In the genomic region with DNA sequence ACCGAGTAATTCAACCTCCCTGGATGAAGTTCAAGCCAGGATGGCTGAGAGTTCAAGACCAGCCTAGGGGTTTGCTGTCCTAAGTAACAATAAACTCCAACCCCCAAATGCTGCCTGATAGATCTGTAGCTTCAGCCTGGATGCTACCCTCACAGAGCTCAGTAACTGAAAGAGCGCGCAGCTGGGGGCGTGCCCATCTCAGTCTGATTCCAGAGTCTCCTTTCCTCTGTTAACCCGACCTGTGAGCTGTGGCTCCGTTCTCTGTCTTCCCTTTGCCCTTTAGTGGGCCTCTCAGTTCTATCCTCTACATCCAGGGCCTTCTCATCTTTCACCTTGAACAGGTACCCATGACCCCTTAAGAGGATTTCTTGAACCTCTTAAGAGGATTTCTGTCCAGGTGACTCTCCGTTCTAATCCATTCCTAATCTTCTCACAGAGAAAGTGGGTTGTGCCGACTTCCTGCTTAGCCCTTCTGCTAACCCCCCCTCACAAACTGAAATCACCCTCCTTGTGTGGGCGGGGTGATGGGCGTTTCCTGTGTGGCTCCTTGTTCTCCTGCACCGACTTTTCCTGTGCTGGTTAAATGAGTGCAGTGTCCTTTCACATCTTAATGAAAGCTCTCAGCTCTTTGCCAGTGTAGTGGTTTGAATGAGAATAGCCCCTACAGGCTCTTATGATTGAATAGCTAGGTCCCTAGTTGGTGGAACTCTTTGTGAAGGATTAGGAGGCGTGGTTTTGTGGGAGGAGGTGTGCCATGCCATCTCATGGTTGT, we compare ENCODE assay signal across 17 mouse cellular contexts. TPM values are rescaled to one million over a fixed set of nuclear protein-coding genes. Genes with fewer than 3 reads are reported as not detected.
DNase-seq lines count a peak whose midpoint lies in the region; ATAC-seq and TF ChIP-seq lines count a peak whose summit lies in the region.
"Had no signal": no experiment of that assay in that cellular context is flagged by ENCODE, and none has a peak within 500 bp of the region (broad histone marks: within the 10 kb centered on the region; RNA-seq: fewer than 3 reads in every experiment).

No protein-coding gene starts in this region.

- no peaks in the 10 kb centered on the region for H3K36me3 ChIP-seq in forebrain, postnatal 0 days (ENCODE audit: insufficient read depth)
- no peaks in the 10 kb centered on the region for H3K36me3 ChIP-seq in forebrain, embryonic 15.5 days
- H3K36me3 ChIP-seq: forebrain, embryonic 10.5 days; midbrain, embryonic 15.5 days; neural tube, embryonic 13.5 days had no signal

- no peak for TF ChIP-seq CTCF in forebrain, postnatal 0 days (IDR thresholded peaks at IDR 0.05; ENCODE audit: low read depth)

- no peak overlapping the region for H3K4me3 ChIP-seq in forebrain, postnatal 0 days (ENCODE audit: low read depth, low read length)
- H3K4me3 ChIP-seq in forebrain, embryonic 15.5 days, result no peak overlapping the region
- H3K4me3 ChIP-seq: forebrain, embryonic 10.5 days; midbrain, embryonic 15.5 days; neural tube, embryonic 13.5 days had no signal

- WGBS in forebrain, postnatal 0 days, result 53% methylated on average over 12 of the region's 12 CpGs
- WGBS in forebrain, embryonic 15.5 days, result 55% methylated on average over 12 of the region's 12 CpGs

- H3K27ac ChIP-seq in forebrain, postnatal 0 days (ENCODE audit: low read depth, low read length), result no peak overlapping the region
- H3K27ac ChIP-seq in forebrain, embryonic 15.5 days (replicated peaks), result no peak overlapping the region
- H3K27ac ChIP-seq: forebrain, embryonic 10.5 days; midbrain, embryonic 15.5 days; neural tube, embryonic 13.5 days had no signal

- H3K27me3 ChIP-seq in forebrain, postnatal 0 days (ENCODE audit: insufficient read depth, low read length), result no peaks in the 10 kb centered on the region
- H3K27me3 ChIP-seq in forebrain, embryonic 15.5 days, result no peaks in the 10 kb centered on the region
- H3K27me3 ChIP-seq: midbrain, embryonic 15.5 days; neural tube, embryonic 13.5 days; Patski had no signal

- peak; percentile 89 for DNase-seq in retina, adult 2 months (ENCODE audit: low read depth, low spot score)
- no peak for DNase-seq in retina, embryonic 14.5 days (ENCODE audit: low spot score)
- DNase-seq in induced T-regulatory cell, adult 2 months (ENCODE audit: low read depth), result peak; percentile 59
- DNase-seq in thymus, postnatal 4 days, result peak; percentile 78
- DNase-seq in forebrain, postnatal 0 days, result no peak
- no peak for DNase-seq in adrenal gland, adult (ENCODE audit: inconsistent age in 2 of 2, low spot score in 1 of 2)
- DNase-seq: adrenal gland, postnatal 36 days; B cell, adult 2 months; embryo, embryonic 11 days; gastrocnemius, postnatal 14 days; kidney, adult 8-10 months had no signal

- H3K9ac ChIP-seq in forebrain, postnatal 0 days, result no peak overlapping the region
- no peak overlapping the region for H3K9ac ChIP-seq in forebrain, embryonic 15.5 days (replicated peaks)
- H3K9ac ChIP-seq: midbrain, embryonic 15.5 days; neural tube, embryonic 13.5 days had no signal

- no peaks in the 10 kb centered on the region for H3K4me1 ChIP-seq in forebrain, postnatal 0 days (ENCODE audit: insufficient read depth)
- H3K4me1 ChIP-seq in forebrain, embryonic 15.5 days, result 0 out of 2 replicates have a peak, but pooled peaks cover 3% of the 10 kb centered on the region

- ATAC-seq in megakaryocyte-erythroid progenitor cell, adult 5-6 weeks (replicated peaks; ENCODE audit: low FRiP score, low TSS enrichment, poor library complexity, severe bottlenecking), result peak; percentile 55
- ATAC-seq in forebrain, postnatal 0 days, result no peak
- ATAC-seq in forebrain, embryonic 15.5 days (replicated peaks), result no peak
- ATAC-seq: Patski had no signal

- H3K4me2 ChIP-seq in forebrain, postnatal 0 days (ENCODE audit: low read depth), result no peak overlapping the region
- no peak overlapping the region for H3K4me2 ChIP-seq in forebrain, embryonic 15.5 days (replicated peaks)
- H3K4me2 ChIP-seq: midbrain, embryonic 15.5 days; neural tube, embryonic 13.5 days had no signal

- no peaks in the 10 kb centered on the region for H3K9me3 ChIP-seq in forebrain, postnatal 0 days (ENCODE audit: low read length)
- H3K9me3 ChIP-seq in forebrain, embryonic 15.5 days, result no peaks in the 10 kb centered on the region
- H3K9me3 ChIP-seq: forebrain, embryonic 10.5 days; midbrain, embryonic 15.5 days; neural tube, embryonic 13.5 days had no signal

RNA-seq across cellular contexts. Expression of a gene that starts 51.6 kb away (rescaled TPM):
- total RNA-seq in megakaryocyte-erythroid progenitor cell, adult 5-6 weeks (2014; fragmentation: Nextera tagmentation), result 6.9 and 13.4 TPM in 2 replicates
- 12.9 and 15.0 TPM in 2 replicates for total RNA-seq in megakaryocyte-erythroid progenitor cell, adult 5-6 weeks (2017)
- 5.1 and 5.7 TPM in 2 replicates for total RNA-seq in forebrain, postnatal 0 days (2014; rRNA removed)
- 0.34 and 0.45 TPM in 2 replicates for polyA plus RNA-seq in forebrain, postnatal 0 days (2015; fragmentation: Nextera tagmentation; extraction: Ambion mirVana)
- 0.50 and 0.65 TPM in 2 replicates for polyA plus RNA-seq in forebrain, embryonic 15.5 days (2015; fragmentation: Nextera tagmentation; extraction: Ambion mirVana)

Comparison
In these comparisons a context has a peak if more than half of its experiments do, and no peak if none do; other contexts are left out.
1. DNase-seq: peak in retina, adult 2 months (single experiment), induced T-regulatory cell, adult 2 months (single experiment) and thymus, postnatal 4 days (single experiment); none in retina, embryonic 14.5 days (single experiment), forebrain, postnatal 0 days (single experiment) and adrenal gland, adult (0 of 2).